Mouse (Mus musculus): ENCODE results near the gene Kdm6b.

- TF ChIP-seq CTCF (IDR thresholded peaks at IDR 0.05; ENCODE audit: low read depth) = no peak
- no peak for TF ChIP-seq EP300 (optimal IDR thresholded peaks at IDR 0.05)
These were observed 37.8 kb downstream of the Kdm6b start for GRCm38 (mm10) chr11:69375646-69376045.
